Mouse (Mus musculus) adrenal gland, adult 8-10 months (tissue): ENCODE results near the gene Rin2. TPM values are rescaled to one million over a fixed set of nuclear protein-coding genes. Genes with fewer than 3 reads are reported as not detected.

ENCODE experiments used
- DNase-seq: peaks from one replicate; pipeline ENCODE4 v3.0.0; 2022
- total RNA-seq, 4 experiments: library from RNA; stranded (reverse); gene quantifications; 2 replicates each; pipeline ENCODE4 v1.2.4; 2022

Gene Rin2
- total RNA-seq, 4 experiments from 2014 or later: 24.0 to 37.4 (median 31.6) TPM

DNA sequence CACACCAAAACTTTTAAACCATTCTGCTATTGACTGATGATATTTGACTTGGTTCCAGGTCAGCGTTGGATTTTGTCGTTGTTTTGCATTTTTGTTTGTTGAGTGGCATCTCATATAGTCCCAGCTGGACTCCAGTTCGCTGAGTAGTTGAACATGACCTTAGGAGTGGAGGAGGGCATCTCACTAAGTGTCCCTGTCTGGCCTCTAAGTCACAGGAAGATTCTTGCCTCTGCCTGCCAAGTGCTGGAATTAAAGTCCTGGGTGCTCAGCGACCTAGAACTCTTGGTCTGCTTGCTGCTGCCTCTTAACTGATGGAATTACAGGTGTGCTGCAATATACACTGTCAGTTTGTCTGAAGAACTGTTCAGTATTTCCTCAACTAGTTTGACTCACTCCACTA is 154.2 kb downstream of the Rin2 start:
- no peak for DNase-seq

DNA sequence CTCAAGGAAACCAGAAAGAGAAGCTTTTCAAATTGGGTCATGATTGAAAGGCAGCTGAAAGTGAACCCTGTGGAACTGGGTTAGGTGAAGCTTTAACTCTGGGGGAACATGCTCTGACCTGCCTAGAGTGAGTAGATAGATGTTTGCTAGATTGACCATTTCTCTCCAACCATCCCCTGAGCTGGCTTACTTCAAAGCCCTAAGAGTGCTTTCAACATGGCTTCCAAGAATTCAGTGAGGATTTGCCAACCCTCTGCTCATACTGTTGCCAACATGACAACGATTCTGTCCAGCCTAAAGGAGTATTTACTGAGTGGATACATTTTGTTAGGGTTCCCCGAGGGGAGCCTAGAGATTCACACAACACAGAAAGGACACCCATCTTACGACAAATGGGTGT is 155.4 kb downstream of the Rin2 start:
- no peak for DNase-seq

DNA sequence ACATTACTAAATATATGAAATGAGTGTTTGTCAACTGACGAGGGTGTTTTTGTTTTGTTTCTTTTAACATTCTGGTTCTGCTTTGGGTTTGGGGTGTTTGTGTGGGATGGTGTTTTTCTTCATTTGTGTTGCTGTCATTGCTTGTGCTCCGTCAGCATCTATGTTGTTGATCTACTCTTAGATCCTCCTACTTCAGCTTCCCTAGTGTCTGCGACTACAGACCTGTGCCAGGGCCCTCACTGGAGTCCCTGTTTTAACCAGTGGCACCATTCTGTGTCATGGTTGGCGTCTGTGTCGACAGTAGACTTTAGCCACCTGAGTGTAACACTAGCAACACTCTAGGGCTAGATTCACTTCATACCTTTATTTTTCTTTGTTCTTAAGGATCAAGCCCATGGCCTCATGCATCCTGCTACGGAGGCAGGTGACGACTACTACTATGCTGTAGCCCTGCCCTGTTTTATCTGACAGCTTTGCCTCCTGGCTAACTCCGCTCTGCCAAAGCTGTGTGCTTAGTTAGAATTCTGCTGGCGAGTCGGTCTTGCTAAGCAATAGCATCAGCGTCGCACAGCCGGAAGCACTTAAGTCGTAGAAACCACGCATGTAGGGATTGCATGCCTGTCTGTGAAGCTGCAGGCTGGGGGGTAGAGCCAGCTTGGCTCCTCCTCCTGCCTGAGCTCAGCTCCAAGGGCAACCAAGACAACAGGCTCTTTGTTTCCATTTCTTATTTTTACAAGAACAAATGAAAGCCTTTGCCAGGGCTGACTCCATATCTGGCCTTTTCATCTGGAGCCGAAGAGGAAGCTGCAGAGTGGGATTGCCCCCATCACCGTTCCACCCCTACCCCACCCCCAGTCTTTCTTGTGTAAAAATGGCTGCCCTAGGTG is 157.2 kb downstream of the Rin2 start:
- DNase-seq: peak; percentile 30

DNA sequence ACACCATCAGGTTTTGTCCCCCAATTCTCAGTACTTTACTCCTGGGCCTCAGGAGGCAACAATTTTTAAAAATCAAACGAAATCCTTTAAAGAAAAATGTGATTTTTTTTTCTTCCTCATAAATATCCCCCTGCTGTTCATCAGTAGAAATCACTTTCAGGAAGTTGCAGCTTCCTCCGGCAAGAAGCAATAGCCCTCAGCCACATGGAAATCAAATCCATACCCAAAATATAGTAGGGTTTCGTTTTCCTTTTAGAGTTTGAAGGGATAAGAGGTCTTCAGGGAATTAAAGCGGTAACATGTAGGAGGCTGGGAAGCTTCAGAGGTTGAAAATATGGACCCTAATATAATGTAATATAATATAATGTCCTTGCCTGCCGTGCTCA is 157.8 kb downstream of the Rin2 start:
- no peak for DNase-seq

DNA sequence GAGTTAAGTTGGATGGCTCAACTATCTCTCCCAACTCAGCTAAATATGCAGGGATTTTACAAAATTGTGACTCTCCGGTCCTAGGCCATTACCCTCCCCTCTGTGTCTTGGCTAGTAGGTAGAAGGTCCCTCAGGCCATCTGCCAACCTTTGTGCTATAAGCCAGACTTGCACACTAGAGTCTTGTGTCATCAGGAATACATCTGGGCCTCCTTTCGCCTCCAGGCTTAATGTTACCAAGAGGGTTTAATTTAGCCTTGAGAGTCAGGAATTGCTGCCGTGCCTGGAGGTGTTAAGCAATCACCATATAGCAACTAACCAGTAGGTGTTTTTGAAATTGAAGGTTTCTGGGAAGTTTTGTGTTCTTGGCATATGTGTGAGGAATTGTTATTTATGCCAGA is 158.3 kb downstream of the Rin2 start:
- DNase-seq: peak; percentile 23

DNA sequence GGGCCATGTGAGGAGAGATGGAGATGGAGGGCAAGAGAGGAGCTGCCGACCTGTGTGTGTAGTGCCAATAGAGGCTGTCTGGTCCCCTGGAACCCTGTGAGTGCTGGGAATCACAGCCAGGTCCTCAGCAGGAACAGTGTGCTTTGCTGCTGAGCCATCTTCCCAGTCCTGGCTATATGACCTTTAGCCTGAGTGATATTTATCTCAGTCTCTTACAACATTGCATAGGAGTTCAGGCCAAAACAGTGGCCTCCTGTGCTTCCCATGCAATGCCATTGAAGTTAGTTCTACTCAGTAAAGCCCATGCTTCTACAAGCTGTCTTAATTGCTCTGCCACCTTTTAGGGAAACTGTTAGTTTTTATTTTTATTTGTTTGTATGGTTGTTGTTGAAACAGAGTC is 160.9 kb downstream of the Rin2 start:
- DNase-seq: no peak

DNA sequence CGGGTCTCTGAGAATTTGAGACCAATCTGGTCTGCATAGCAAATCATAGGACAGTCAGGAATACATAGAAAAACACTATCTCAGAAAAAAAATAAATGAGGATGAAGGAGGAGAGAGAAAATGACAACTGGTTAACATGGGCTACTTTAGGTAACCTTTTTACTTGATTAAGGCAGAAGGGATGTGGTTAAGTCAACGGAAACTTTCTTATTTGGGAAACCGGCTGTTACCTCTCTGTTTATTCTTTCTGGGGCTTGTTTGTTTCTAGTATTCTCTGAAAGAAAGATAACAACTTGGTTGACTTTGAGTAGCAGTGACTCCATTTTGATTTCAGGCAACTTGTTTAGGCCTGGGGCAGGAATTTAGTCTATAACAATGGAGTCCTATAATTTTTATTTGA is 163.7 kb downstream of the Rin2 start:
- DNase-seq: no peak

DNA sequence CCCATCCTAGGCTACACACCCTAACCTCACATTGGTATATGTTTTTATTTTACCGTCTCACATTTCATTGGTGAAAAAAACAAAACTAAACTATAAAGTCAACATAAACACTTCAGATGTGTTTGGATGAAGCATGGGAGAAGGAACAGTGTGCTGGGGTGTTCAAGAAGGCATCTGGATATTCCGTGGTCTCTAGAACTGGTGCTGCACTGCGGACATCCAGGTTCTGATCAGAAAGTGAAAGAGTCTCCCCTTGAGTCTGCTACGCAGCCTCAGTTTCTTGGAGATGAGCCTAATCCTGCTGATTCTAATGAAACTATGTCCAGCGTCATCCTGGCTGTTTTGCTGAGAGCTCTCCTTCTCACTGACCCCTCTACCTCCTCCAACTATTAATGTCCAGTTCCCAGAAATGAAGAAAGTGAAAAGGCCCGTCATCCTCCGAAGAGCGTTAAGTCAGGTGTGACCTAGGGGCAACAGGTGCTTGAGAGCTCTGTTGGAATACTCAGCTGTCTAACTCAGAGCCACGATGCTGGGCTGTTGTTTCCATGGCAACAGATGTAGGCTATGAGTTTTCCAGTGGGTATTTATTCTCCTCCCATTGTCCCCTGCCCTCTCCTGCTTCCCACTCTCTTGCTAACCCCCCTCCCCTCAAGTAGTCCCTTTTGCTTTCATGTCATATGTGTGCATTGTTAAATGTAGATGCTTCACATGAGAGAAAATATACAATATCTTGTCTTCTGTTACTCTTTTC is 164.7 kb downstream of the Rin2 start:
- no peak for DNase-seq

DNA sequence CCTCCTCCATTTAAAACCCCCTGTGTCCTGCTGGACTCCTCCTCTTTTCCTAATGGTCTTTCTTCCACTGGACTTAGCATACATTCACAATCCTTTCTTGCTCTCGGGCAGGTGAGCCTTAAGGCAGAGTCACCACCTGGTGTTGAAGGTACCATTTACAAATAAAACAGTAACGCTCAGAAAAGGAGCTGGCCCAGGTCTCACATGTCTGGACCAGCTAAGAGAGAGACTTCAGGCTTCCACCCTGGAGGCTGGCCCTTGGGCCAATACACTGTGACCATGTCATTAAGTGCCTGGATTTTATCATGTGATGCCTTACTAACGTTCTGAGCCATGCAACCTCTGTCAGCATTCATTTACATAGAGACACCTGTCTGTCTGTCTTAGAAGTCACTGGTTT is 165.3 kb downstream of the Rin2 start:
- DNase-seq: no peak

DNA sequence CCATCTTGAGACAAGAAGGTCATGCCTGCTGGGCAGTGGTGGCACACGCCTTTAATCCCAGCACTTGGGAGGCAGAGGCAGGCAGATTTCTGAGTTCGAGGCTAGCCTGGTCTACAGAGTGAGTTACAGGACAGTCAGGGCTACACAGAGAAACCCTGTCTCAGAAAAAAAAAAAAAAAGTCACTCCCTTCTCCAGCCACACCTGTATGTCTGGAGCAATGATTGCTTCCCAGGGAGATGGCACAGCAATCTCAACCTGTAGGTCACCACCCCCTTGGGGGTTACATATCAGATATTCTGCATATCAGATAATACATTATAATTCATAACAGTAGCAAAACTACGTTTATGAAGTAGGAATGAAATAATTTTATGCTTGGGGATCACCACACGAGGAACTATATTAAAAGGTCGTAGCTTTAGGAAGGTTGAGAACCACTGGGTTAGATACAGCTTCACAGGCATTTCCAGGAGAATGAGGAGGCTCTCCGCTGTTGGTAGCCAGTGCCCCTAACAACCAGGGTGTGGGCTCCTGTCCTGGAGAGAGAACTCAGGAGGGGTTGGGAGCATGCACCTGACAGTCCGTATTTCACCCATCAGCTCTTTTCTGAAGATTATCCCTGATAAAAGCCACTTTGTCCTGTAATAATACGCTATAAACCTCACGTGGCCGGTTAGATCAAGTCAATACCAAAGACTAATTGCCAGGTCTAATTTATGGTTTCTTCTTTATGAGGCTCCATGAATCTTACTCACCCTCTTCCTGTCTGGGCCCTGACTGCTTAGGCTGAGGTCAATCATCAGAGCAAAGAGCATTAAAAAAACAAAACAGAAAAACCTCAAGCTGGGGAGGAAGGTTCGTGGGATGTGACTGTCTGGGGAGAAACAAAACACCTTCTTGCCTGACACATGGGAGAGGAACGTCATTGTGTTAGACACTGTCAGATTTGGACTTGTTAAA is 166.2 kb downstream of the Rin2 start:
- no peak for DNase-seq

DNA sequence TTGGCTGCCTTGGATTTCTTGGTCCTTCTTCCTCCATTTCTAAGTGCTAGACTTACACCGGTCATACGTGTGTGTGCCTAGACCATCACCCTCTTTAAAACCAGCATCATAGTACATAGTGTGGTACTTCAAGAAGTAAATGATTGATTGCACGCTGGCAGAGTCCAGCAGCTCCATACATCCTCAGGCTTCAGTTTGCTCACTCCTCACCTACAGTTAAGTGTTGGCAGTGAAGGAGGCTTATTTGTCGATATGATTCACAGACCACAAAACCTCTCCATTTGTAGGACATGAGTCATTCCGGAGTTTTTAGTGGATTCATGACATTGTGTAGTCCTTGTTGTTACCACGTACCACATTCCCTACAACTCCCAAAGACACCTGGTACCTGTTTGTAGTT is 168.3 kb downstream of the Rin2 start:
- no peak for DNase-seq

DNA sequence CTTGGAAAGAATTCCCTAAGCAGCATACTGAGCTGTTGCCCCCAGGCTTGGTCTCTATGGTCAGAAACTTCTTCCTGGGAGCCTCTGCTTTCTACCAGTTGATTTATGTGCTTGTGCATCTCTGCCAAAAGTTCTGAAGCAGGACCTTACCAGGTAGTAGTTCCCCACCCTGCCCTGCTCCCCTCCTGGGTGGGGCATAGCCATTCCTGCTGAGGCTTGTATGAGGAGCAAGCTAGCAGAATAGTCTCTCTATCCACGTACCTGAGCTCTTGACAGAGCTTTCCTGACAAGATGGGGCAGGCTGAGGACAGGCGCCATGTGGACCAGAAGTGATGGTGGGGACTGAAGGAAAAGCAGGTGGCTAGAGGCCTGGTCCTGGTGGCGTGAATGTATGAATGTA is 171.6 kb downstream of the Rin2 start:
- no peak for DNase-seq

DNA sequence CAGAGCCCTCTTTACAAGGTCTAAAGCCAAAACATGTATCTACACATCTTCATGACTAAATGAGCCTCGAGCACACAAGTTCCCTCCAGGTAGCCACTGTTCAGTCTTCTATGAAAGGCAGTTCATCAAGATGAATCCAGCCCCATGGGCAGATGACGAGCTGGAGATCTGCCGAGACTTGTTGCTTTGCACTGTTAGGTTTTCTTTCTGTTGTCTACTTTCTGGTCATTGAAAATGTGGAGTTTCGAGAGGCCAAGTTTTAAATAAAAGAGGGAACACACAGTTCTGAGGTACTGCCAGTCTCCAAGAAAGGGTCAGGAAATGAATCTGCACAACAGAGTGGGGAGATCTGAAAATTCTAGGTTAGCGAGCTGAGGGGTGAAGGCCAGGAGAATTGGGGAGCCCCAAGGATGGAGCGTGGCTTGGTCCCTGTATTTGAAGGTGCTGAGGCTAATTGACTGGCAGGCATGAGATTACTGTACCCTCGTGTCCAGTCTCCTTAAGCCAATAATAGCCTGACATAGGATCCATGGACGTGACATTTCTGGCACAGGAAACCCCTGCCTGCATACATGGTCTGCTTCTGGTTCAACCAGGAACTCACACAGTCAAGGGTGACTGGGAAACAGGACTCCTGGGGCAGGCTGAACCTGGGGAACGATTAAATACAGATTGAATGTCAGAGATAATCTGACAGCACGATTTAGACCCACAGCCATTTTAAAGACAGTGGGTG is 174.3 kb downstream of the Rin2 start:
- DNase-seq: no peak

DNA sequence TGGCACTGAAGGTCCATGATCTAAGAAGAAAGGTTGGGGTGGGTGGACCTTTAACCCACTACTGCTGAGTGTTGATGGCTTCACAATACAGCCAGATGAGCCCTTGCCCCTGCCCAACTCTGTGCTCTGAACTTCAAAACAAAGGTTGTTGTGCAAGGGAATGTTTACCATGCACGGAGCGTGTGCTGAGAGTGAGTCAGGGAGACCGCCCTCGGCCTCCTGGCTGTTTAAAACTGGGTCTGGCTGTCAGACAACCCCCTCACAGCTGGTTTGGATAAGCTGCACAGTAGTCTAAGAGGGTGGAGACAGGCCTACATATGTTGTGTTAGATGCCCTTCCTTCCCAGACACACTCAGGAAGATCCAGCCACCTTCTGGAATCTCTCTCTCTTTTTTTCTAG is 175.8 kb downstream of the Rin2 start:
- no peak for DNase-seq

DNA sequence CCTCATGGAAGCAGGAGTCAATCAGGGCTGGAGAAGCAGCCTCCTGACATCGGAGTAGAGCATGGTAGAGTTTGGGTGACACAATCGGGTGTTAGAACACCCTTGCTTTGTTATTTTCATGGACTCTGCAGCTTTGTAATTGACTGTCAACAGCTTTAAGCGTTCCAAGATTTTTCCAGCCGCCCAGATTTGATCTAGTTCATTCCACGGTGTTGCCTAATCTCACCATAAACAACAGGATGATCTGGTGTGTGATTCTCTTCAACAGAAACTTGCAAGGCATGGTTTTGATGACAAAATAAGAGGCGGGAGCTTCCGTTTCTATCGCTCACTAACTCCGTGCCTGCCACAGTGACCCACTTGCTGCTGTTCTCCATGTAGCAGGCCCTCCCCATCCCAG is 180.8 kb downstream of the Rin2 start:
- no peak for DNase-seq

DNA sequence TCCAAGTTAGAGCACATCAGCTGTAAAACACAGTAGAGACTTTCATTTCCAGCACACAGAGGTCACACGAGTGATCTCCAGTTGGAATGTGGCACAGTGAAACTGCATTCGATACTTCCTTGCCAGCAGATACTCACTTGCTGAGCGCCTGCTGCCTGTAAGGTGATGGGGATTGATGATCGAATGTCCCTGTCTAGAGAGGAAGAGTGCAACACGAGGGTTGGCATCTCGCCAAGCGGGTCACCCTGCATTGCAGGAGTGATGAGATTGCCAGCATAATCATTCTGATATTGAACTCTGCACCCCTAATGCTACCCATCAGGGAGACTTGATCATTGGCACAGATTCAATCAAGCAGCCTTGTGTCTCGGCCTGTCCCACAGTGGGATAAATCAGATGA is 182.8 kb downstream of the Rin2 start:
- DNase-seq: no peak

DNA sequence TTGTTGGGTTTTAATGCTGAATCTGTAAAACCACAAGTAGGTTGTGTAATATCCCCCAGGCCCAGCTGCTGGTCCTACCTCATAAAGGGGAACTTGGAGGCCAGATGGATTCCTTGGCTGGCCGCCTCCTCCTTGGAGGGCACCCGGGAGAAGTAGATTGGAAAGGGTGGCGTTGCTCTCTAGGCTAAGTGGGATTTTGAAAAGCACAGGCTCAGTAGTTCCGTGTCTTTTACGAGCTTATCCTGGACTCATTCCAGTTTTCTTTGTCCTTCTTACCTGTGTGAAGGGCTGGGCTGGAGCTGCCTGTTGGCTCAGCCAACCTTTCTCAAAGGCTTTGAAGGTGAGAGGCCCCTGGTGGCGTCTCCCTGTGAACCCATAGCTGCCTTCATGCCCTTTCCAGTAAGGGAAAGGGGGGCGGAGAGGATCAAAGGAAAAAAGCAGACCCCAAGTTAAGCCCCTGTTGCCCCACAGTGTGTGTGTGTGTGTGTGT is 184.5 kb downstream of the Rin2 start:
- DNase-seq: peak; percentile 29

DNA sequence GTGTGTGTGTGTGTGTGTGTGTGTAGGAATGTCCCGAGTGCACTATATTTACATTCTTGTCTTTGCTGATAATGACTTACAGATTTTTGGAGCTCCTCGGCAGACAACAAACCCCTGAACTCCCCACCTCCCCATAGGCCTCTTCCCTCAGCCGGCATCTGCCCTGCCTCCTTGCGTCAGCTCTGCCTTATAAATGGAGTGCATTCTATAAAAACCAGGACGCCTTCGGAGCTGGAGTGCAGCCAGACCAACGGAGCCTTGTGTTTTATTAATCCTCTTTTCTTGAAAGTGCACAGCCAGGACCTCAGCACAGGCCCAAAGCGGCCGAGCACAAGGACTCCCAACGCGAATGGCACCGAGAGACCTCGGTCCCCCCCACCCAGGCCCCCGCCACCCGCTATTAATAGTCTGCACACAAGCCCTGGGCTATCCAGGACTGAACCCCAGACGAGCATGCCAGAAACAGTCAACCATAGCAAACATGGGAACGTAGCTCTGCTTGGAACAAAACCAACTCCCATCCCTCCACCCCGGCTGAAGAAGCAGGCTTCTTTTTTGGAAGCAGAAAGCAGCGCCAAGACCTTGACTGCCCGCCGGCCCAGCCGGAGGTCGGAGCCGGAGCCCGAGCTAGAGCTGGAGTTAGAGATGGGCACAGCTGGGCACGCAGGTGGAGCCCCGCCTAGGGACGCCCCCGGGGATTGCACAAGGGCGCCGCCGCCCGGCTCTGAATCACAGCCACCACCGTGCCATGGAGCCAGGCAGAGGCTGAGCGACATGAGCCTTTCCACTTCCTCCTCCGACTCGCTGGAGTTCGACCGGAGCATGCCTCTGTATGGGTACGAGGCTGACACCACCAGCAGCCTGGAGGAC is 185.2 kb downstream of the Rin2 start:
- DNase-seq: peak; percentile 77

DNA sequence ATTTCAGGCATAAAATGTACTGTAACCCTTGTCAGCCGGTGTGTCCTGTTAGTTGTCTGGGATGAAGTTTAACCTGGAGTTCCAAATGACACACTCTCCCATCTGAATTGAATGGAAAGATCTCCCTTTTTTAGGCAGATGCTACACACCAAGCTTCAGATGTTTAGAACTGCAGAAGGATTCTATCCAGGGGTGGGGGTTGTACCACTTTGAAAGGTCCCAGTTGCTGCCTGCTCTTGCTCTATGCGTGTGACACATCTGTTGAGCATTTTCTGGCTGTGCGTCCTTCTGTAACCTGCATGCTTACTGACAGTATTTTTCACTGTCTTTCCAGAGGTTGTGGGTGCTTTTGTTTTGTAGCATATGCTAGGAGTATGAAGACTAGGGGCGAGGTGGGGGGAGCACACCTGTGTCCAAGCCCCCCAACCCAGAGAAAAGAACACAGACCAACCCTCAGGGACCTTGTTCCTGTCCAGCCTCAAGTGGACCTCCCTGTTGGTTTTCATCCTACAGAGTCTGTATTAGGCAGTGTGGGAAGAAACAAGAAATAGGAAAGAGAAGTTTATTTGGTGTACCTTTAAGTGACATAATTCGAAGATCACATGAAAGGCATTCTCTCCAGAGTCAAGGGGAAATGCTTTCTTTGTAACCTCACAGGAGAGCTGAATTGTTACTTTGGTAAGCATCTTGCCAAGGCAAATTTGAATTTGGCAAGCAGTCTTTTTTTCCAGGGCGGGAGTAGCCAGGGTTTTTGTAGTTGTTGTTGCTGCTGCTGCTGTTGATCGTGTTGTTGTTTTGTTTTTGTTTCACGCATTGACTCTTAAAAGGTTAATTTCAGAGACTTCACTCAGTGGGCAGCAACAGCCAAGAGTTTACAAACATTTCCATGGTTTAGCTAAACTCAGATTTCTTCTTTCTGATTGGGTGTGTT is 186.4 kb downstream of the Rin2 start:
- DNase-seq: no peak
